Mouse (Mus musculus): ENCODE measurements around the gene Dzip1l.

The Dzip1l gene

GRCm38 (mm10) chr9:99661606-99662166 lies 32.4 kb downstream of the Dzip1l start:
- DNase-seq = no peak

GRCm38 (mm10) chr9:99662406-99662805 lies 33.1 kb downstream of the Dzip1l start:
- peak; percentile 69 for DNase-seq

- DNase-seq = no peak
These were observed 33.6 kb downstream of the Dzip1l start for GRCm38 (mm10) chr9:99662887-99663286.

- DNase-seq = no peak
These were observed 38.3 kb downstream of the Dzip1l start for GRCm38 (mm10) chr9:99667596-99667995.

GRCm38 (mm10) chr9:99671603-99672002 lies 42.3 kb downstream of the Dzip1l start:
- no peak for DNase-seq

GRCm38 (mm10) chr9:99675714-99676113 lies 46.4 kb downstream of the Dzip1l start:
- no peak for DNase-seq

GRCm38 (mm10) chr9:99681980-99682570 lies 52.8 kb downstream of the Dzip1l start:
- DNase-seq = no peak

- DNase-seq = no peak
These were observed 55.8 kb downstream of the Dzip1l start for GRCm38 (mm10) chr9:99685061-99685521.

GRCm38 (mm10) chr9:99685536-99686231 lies 56.4 kb downstream of the Dzip1l start:
- DNase-seq = no peak

- DNase-seq = no peak
These were observed 60.5 kb downstream of the Dzip1l start for GRCm38 (mm10) chr9:99689796-99690195.

- DNase-seq = no peak
These were observed 61.1 kb downstream of the Dzip1l start for GRCm38 (mm10) chr9:99690386-99690785.

GRCm38 (mm10) chr9:99694961-99695360 lies 65.7 kb downstream of the Dzip1l start:
- DNase-seq = no peak

GRCm38 (mm10) chr9:99699752-99700389 lies 70.6 kb downstream of the Dzip1l start:
- DNase-seq = no peak

GRCm38 (mm10) chr9:99701187-99701586 lies 71.9 kb downstream of the Dzip1l start:
- DNase-seq = no peak

- DNase-seq = no peak
These were observed 72.9 kb downstream of the Dzip1l start for GRCm38 (mm10) chr9:99702215-99702614.

GRCm38 (mm10) chr9:99703711-99704110 lies 74.4 kb downstream of the Dzip1l start:
- no peak for DNase-seq

- no peak for DNase-seq
These were observed 77.0 kb downstream of the Dzip1l start for GRCm38 (mm10) chr9:99706264-99706663.

- no peak for DNase-seq
These were observed 78.3 kb downstream of the Dzip1l start for GRCm38 (mm10) chr9:99707425-99708126.

GRCm38 (mm10) chr9:99709588-99710248 lies 80.4 kb downstream of the Dzip1l start:
- DNase-seq = no peak

GRCm38 (mm10) chr9:99710297-99710696 lies 81.0 kb downstream of the Dzip1l start:
- DNase-seq = no peak

- DNase-seq = no peak
These were observed 87.8 kb downstream of the Dzip1l start, which contains the start of gene Cldn18 for GRCm38 (mm10) chr9:99717134-99717533. Cldn18 (minus strand) TSS chr9:99717267.
